In the genomic region with DNA sequence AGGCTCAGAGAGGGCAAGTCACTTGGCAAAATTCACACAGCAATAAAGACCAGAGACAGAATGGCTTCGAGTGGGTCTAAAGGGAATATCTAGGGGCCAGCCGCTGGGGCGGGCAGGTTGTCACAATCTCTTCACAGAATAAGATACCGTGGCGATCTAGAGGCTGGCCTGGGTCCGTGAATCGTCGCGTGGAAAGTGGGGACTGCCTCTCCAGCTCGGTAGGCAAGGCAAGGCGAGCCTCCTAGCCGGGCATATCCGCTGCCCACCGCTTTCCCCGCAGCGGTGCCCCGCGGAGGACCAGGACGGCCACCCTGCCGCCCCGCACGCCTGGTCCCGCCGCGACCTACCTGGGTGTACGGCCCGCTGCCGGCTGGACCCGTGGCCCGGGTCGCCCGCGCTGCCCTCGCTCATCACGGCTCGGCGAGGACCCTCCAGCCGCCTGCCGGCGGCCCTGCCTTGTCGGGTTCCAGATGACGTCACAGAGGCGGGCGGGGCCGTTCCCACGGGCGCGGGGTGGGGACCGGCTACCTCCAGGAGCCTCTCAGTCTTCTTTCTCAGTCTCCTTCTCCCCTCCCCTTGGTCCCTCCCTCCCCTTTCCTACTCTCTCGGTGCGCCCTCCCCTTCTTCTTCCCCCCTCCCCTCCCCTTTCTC, we compare ENCODE assay signal across 8 mouse cellular contexts. TPM values are rescaled to one million over a fixed set of nuclear protein-coding genes. Genes with fewer than 3 reads are reported as not detected.
DNase-seq lines count a peak whose midpoint lies in the region; ATAC-seq lines count a peak whose summit lies in the region.

A gene (minus strand): TSS at position 480 of the 651 bp plus-strand sequence.

- peak; percentile 92 for ATAC-seq in frontal cortex, adult (ENCODE audit: low TSS enrichment)

- DNase-seq in adrenal gland, adult 18-20 months (ENCODE audit: low spot score in 2 of 2) = peak; percentile 33 to 45
- peak; percentile 78 for DNase-seq in cerebellum, adult 9-10 months
- peak; percentile 77 for DNase-seq in heart, postnatal 4 days
- peak; percentile 82 to 84 for DNase-seq in layer of hippocampus, postnatal 36 days
- peak; percentile 72 for DNase-seq in lung, postnatal 25 days (ENCODE audit: low spot score)
- peak; percentile 73 to 76 for DNase-seq in right cerebral cortex, postnatal 36 days (ENCODE audit: low spot score in 2 of 2)
- DNase-seq in urinary bladder, postnatal 4 days (ENCODE audit: low spot score in 2 of 2) = peak; percentile 56 to 70

RNA-seq across cellular contexts. Expression of the gene that starts here (rescaled TPM):
- 1 to 10 TPM in 1 of 2 experiments, under 1 TPM in 1; 0.36 to 1.3 TPM for total RNA-seq in adrenal gland, adult 18-20 months (2021)
- 10 to 100 TPM in 1 of 2 experiments, 1 to 10 TPM in 1; 9.8 to 10.3 TPM for total RNA-seq in heart, postnatal 4 days (2021)
- total RNA-seq in layer of hippocampus, postnatal 36 days (2021) = 10 to 100 TPM; 16.2 to 17.6 TPM

Comparison
In these comparisons a context has a peak if more than half of its experiments do, and no peak if none do; other contexts are left out.
1. Peak in every context shown above with its lines: DNase-seq and ATAC-seq.
2. RNA of the gene that starts here (total RNA-seq): 16.2 to 17.6 TPM in layer of hippocampus, postnatal 36 days and 9.8 to 10.3 TPM in heart, postnatal 4 days; 0.36 to 1.3 TPM in adrenal gland, adult 18-20 months; every median in the first group is over 4 times any median in the second.